Mouse (Mus musculus) MEL-GATA-1-ER (cell line): ENCODE results near the gene Gucy2d.

Source experiments
- DNase-seq: peaks from one replicate; pipeline ENCODE4 v3.0.0-alpha.2; 2012; ENCODE audit warnings: low read depth; ENCODE audit errors: extremely low read depth

Gucy2d gene

DNA sequence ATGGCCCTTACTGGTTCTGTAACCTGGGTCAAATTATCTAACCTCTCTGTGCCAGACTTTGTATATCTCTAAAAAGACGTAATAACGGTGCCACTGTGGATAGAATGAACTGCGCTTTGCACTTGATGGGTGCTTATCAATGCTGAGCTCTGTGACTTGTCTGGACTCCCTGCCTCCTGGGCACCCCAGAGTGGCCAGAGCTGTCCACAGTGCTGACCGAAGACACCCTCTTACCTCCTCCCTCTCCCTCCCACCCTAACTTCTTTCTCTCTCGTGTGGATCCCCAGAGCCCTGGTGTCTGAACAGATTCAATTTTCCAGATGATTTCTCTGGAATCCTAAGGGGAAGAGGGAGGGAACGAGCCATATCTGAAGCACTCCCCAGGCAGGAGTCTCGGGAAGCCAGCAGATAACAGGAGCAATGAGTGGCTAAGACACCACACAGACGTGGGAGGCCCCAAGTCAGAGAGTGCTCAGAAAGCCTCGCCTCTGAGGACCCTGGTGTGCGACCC, at the start of gene Gucy2d:
Gucy2d (plus strand) TSS at position 461 of the 511 bp plus-strand sequence.
- DNase-seq: no peak

DNA sequence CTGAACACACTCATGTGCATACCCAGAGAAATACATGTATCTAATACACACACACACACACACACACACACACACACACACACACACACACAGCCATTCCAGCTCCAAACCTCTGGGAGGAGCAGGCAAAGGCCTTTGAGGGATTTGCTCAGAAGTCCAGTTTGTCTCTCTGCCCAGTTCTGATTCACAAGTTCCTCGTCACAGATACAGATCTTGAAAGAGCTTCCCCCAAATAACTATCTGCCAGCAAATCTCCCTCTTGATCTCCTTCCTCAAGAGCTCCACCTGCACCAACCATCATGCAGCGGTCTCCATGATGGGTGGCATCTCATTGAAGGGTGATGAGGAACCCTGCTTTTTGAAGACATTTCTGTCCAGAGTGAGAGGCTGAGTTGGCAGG, 49.7 kb upstream of the Gucy2d start:
- no peak for DNase-seq

DNA sequence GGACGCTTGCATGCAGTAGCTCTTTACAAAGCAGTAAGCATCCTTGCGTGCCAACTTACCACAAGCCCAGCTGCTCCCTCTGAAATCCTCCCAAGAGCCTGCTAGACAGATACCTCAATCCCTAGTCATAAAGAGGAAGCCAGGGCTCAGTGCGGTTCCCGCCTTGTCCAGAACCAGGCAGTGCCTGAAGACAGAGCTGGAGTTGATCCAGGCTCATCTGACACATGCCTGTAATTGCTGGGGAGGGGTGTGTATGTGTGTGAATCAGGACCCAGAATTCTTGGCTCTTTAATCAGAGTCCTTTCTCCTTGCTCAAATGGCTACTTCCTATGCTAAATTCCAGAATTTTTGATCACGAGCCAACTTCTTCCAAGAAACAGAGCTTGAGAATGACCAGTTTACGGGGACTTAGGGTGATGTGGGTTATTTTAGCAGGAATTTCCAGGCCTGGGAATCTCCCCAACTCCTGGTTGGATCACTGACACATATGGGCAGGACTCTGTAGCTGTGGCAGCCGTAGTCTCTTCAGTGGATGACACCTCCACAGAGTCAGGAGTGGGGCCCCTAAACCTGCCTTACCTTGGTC, 48.8 kb upstream of the Gucy2d start:
- DNase-seq: no peak

DNA sequence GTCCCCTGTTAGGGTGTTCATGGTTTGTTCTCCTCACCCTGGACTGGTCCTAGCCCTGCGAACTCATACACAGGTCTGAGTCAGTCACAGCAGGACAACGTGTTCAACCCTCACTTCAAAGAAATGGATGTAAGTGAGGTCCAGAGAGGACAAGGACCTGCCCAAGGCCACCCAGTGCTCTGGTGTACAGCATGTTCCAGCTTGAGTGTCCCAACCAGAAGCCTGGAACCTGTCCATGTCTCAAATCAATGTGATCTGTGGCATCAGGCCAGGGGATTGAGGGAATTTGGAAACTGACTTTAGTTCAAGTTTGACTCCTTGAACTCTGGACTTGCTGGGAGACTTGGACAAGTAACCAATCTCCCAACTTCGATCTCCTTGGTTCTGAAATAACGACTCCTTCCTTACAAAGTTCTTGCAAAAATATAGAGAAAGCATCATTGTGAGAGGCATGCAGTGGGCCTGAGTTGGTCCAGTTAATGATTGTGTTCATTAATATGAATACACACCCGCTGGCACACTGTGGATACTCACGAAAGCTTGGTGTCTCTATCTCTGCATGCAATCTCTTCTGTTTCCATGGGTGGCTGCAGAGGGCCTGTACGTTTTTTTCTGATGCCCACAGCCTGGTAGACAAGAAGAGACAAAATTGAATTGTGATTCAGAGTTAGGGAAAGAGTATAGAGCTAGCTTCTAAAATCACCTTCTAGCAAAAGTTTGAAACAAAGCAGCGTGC, 47.6 kb upstream of the Gucy2d start:
- no peak for DNase-seq

DNA sequence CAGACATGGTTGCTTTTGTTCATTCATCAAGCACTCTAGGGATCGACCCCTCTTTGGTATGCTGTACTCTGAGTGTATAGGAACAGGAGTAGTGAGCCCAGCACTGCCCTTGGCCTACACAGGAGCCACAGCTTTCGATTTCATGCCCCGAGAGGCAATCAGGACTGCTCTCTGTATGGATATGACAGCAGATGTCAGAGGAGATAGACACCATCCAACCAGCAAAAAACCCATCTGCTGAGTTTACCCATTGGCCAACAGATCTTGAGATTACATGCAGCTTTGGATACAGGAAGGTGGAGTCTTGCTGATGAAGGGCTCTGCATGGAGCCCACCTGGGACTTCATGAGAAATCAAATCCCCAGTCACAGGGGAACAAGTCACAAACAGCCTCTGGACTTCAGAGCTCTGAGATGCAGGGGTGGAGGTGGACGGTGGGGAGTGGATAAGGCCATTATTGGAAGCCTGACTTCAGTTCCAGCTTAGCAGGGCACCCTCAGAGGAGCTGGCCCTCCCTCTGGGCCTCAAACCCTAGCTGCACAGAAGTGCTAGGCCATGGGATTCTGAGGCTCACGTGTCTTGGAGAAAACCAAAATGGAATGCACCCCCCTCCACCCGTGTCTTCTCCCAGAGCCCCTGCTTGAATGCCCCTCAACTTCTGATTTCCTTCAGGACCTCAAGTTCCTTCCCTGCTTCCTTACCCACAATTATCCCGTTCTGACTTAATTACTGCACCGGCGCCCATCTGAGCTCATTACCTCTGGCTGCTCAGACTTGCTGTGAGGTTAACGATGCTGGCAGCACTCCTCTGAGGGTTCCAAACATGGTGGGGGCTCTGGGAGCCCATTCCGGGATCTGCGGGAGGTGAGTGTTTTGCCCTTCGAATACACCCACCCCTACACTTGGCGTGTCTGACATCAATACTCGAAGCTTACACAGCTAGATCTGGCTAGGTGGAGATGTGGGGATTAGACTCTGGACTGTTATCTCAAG, 37.3 kb upstream of the Gucy2d start:
- no peak for DNase-seq

DNA sequence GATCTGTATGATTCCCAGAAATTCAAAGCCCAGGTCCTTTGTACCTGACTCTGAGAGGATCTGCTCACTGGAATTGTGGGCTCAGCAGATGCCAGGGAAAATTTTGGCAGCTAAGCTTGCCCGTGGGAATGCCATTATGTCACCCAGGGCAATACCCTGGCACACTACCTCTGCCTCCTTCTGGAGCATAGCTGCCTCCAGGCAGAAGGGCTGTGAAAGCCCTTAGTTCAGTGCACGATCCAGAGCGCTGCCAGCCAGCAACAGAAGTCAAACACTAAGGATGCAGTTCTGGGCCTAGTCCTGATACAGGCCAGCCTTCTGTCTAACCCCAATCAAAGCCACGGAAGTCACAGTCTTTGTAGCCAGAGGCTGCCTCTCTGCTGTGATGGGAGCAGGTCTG, 36.2 kb upstream of the Gucy2d start:
- DNase-seq: no peak

DNA sequence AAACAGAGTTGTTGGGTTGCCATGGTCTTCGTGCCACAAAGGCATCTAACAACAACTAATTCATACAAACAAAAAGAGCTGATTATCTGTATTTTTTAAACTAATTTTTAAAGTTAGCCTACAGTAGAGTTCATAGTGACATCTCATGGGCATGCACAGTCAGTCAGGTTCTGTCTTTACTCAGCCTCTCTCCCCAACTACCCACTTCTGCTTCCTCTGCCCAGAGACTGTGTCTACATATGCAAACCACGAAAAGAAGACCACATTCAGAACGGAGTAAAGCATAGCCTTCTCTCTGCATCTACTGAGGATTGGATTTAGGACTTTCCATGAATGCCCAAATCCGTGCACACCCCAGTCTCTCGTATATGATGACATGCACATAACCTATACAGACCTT, 32.6 kb upstream of the Gucy2d start:
- DNase-seq: no peak

DNA sequence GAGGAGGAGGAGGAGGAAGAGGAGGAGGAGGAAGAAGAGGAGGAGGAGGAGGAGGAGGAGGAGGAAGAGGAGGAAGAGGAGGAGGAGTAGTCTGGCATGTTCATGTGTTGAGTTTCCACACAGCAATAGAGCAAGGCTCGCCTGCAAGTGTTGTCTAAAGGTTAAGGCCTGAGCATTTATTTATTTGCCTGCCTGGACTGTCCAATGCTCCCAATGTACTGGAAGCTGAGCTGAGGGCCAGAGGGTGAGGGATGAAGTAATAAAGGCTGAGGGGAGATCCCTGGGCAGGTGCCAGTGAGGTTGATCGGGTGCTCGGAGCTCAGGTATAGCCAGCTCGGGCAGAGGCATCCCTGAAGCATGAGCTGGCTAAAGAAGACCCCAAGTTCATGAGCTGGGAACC, 27.1 kb upstream of the Gucy2d start:
- DNase-seq: no peak

DNA sequence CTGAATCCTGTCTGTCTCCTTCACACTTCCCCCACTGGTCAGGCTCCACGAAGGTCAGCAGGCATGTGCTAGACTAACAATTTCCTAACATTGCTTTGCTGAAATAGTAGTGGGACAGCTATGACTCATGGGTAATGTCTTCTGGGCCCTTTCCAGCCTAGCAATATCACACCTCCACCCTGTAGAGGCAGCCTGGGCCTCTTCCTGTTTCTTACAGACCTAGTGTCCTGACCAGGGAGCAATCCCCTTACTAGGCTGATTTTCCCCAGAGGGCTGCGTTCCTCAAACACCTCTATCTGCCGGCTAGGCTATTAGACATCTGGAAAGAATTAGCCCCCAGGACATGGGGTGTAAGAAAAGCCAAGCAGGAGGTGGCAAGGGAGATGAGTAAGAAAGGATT, 24.7 kb upstream of the Gucy2d start:
- no peak for DNase-seq

DNA sequence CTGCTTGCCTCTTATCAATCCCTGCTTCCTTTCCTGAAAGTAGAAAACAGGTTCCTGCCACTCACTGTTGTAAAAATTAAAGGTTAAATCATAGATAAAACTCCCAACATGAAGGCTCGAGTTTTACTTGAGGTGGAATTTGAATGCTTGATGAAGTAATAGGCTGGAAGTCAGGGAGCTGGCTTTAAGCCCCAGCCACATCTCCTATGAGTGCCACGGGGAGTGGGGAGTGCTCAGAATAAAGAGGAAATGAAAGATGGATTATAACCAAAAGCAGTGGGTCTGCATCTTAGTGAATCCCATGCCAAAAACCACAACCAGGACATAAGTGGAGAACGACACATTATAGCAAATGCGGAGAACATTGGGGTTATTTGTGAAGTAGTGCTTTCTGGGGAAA, 24.2 kb upstream of the Gucy2d start:
- DNase-seq: no peak

DNA sequence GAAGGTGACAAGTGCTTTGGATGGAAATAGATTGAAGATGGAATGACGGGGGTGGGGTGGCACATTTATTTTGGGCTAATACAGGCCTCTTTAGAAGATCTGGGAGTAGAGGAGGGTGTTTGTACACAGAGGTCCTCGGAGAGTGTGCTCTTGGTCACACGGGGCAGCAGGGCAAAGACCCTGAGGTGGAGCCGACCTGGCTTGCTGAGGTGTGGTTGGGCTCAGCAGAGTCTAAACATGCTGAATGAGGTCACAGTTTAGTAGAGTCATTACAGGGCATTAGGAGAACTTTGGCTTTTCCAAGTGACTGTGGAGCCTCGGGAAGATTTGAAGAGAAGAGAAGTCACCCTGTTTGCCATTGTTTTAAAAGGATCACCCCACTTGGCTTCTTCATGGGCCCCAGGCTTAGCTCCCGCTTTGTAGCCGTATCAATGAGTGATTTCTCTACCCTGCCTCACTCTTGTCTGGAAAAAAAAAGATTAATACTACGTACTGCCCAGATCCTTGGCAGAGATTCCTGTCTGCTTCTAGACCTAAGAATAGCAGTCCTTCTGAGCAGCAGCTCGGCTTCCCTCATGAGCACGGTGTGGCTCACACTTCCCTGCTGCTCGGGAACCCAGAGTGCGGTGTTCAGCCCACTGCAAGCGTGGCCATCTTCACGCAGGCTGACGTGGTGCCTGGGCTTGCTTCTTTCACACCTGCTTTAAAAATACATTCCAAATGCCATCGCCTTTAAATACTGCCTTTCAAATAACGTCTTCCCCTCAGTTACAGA, 22.0 kb upstream of the Gucy2d start:
- DNase-seq: no peak

DNA sequence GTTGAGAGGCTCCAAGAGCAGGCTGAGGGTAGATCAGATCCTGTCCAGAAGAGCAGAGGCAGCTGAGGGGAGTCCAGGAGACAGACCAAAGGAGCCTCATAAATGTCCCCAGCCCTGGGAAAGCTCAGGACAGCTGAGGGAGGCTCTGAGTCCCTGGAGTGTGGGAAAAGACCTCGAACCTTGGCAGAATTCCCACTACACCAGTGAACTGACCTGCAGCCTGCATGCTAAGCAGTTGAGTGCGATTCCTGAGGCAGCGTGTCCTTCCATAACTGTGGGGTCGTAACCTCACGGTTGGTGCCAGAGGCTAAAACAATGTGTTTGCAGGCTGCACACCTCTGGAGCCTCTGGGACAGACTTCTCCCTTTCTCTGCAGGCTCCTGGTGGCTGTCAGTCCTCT, 20.9 kb upstream of the Gucy2d start:
- no peak for DNase-seq

DNA sequence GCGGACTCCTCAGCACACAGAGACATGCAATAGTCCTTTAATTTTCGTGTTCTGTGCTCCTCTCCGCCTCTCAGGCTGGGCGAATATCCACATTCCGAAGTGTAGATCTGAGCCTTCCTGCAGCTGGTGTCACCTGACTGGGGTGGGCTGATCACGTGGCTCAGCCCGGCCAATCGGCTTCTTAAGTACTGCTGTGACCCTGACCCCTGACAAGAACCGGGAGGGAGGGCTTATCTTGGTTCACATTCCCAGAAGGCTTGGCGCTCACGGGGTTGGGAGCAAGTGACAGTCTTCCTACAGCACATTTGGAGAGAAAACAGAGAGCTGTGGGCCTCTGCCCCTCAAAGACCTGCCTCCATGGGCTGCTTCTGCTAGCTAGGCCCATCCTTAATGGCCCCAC, 16.7 kb upstream of the Gucy2d start:
- no peak for DNase-seq

DNA sequence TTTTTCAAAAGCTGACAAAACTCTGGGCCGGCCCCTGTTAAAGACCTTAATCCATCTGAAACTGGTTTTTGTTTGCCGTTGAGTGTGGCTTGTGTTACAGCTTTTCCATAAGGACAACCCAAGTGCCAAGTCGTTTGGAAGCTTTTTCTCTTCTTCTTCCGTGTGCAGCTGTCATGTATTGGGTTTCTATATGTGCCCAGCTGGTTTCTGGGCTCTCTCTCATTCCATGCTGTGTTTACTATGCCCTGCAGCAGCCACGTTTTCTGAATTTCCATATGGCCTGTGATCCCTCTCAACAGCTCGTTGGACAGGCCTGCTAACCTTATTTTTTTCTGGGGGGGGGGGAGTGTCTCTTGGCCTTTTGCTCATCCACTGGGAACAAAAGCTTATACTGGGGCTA, 15.8 kb upstream of the Gucy2d start:
- no peak for DNase-seq

DNA sequence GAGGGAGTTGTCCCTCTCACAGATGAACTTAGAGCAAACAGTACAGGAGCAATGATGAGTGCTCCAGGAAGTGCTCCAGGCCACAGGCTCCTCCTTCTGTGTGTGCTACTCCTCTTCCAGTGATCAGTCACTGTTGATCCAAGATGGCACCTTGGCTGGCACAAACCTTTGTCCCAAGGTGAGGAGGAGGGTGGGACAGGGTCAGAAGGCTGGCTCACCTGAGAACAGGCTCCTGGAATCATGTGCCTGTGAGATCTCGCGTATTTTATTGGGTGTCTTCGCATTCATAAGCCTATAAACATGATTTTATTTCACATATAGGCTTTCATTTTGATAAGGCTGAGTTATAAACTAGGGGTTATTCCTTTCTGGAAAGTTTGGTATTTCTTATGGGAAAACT, 14.7 kb upstream of the Gucy2d start:
- no peak for DNase-seq

DNA sequence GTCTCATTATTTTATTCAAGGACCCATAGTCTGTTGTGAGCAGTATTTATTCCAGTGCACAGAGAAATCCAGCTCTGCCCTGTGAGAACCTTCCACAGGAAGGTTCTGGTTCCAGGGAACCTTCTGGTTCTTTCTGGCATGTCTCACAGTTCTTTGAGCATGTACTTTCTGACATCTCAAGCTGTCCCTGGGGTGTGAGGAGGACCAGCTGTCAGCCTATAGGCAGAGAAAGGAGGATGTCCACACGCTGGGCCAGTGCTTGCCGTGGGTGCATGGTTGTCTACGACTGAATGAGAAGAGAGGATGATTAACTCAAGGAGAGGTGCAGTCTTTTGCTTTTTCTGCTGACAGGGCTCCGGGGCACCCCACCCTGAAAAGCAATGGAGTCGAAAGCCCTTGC, 13.6 kb upstream of the Gucy2d start:
- DNase-seq: no peak

DNA sequence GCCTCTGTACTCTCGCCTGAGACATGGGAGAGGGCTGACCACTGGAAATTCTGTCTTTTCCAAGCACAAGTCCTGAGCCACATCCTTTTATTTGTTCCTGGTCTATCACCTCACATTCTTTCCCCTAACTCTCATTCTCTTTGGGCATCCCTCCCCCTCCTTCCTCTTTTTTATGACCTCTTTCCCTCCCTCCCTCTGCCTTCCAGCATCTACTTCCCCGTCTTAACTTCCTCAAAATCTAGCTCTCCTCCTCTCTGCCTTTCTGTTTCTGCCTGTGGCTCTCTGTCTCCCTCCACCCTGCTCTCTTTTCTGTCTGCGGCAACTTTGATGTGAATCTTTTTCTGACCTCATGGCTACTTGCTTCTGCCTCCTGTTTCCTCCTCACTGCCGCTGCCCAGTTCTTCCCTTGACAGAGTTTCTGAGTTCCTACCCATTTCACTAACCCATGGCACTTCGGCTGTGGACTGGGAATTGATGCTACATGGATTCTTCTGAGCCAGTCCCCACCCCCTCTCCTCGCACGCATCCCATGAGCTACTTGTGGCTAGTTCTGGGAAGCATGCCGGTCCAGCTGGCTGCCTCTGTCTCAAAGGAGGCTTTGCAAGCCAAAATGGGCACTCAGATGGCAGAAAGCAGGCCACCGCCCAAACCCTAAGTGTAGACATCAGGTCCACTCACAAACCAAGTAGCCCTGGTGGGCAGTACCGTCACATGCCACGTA, 12.9 kb upstream of the Gucy2d start:
- DNase-seq: peak; percentile 80

DNA sequence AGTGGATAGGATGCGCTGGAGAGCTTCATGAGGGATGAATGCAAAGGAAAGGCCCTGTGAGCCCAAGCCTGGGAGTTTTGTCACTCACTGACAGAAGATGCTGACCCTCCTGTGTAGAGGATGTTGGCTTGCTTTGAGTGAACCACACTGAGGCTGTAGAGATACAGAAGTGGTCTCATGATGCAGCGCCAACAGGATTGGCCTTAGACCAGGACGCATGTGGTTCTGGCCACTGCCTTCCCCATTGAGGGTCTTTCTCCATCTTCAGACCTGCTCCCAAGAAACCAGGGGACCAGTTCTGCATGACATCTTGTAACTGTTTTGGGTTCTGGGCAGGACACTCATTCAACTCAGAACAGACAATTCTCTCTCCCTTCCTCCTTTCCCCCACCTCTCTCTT, 10.6 kb upstream of the Gucy2d start:
- no peak for DNase-seq

DNA sequence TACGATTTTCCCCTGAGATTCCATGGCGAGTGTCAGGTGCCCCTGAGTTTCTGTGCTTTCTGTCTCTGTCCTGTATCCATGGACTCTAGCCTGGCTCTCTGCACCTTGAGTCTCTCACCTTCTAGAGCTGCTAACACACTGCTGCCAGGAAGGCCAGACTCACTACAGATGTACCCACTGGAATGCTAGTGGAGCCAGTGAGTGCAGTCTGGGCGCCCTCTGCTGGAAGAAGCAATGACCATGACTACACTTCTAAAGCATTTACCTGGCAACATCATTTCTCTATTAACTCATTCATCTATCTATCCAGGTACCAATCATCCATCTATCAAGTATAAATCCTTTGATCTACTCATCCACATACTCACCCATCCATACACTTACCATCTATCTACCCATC, 9.4 kb upstream of the Gucy2d start:
- DNase-seq: no peak

DNA sequence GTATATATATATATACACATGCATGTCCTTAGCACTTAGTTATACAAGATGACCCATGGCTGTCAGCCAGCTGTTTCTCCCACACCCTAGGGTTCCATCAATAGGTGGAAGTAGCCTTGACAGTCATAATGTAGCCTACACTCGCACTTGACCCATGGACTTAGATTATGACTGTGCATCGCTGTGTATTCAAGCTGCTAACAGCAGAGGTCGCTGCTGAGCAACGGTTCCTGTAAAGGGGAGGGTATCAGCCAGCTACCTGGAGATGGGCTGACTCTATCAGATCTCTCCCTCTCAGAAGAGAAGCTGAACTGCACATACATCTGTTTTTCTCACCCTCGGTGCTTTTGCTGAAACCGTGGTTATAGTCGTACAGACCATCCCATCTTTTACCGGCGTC, 2.6 kb upstream of the Gucy2d start:
- no peak for DNase-seq

DNA sequence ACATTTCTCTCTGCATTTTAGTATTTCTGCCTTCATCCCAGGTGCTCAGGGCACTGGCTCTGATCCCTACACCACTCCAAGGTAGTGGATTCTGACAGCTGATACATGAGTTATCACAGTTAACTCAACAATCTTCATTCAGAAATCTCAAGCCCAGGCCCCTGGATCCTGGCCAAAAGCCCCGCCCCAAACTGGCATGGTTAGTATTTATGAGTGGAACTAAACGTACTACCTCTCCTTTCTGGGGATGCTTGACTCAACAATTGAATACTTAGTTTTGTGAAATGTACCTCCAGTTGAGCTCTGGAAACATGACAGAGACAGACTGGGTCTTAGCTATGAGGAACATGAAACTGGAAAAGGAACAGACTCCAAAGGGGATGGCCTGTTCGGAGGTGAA, 6.7 kb downstream of the Gucy2d start:
- DNase-seq: no peak
